Mouse (Mus musculus) thymus, postnatal 14 days (tissue): ENCODE results near the gene Ilf3.

Experiments
- DNase-seq: peaks from one replicate; pipeline ENCODE4 v3.0.0; 2021

Ilf3 gene

DNA sequence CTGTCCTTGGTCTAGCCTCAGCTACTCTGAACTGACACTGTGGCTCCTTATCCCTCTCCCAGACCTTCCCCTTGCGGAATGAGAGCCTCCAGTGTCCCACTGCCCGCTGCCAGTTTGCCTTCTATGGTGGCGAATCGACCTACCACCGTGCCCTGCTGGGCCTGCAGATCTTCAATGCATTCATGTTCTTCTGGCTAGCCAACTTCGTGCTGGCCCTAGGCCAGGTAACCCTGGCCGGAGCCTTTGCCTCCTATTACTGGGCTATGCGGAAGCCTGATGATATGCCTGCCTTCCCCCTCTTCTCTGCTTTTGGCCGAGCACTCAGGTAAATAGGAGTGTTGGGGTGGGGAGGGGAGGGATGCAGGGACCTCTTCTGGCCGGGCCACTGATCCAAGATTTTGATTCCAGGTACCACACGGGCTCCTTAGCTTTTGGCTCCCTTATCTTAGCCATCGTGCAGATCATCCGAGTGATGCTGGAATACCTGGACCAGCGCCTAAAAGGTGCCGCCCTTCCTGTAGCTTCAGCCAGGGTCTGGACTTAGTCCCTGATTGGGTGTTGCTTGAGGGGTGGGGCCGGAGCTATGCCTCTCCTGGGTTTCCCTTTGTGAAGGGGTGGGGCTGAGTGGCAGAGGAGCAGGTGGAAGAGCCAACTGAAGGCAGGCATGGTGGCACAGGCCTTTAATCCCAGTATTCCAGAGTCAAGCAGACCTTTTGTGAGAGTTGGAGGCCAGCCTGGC lies 20.9 kb upstream of the Ilf3 start:
- no peak for DNase-seq

DNA sequence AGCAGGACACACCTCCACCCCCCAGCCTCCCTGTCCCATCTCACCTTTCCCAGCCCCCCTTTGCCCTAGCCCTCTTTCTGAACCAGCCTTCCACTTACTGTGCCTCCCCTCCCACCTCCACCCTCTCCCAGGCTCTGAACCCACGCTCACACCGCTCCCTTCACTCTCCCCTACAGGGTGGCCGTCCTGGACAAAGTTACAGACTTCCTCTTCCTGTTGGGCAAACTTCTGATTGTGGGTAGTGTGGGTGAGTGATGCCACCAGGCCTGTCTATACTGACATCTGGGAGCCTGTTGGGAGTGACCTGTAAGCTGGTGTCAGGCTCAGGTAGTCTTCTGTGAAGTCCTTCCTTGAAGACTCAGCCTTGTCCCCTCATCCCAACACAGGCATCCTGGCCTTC lies 19.5 kb upstream of the Ilf3 start:
- DNase-seq: no peak

GRCm38 (mm10) chr9:21351178-21351577 lies 16.5 kb upstream of the Ilf3 start:
- DNase-seq: no peak

GRCm38 (mm10) chr9:21351702-21352377 lies 15.8 kb upstream of the Ilf3 start:
- no peak for DNase-seq

DNA sequence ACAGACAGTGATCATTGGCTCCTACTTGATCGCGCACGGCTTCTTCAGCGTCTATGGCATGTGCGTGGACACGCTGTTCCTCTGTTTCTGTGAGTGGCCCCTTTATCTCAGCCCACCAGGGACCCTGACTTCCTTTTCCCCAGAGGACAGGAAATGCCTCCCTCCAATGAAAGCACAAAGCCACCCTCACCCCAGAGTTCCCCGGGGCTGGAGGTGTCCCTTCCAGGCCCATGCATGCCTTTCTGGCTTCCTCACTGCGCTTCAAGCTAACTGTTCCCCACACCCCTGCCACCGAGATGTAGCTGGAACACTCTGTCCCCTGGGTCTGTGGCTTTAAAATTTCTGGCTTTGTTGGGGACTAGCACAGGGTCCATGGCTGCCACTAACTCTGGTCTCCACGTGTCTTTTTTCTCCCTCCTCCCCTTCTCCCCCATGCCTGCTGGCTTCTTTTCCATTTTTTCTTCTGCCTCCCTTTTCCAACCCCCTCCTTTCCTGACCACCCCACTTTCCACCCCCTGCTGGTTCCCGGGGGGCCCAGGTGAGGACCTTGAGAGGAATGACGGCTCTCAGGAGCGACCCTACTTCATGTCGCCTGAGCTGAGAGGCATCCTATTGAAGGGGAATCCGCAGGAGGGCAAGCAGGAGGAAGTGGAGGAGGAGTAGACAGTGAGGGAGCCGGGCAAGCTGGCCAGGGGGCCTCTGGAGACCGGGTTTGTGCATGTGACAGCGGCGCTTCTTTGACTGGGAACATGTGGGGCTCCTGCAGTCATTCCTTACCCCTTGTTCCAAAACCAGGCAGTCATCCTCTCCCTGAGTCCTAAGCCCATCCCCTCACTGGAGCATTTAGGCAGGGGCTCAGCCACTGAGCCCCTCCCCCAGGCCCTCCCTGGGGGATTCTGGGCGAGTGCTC lies 15.0 kb upstream of the Ilf3 start:
- DNase-seq: peak; percentile 47

DNA sequence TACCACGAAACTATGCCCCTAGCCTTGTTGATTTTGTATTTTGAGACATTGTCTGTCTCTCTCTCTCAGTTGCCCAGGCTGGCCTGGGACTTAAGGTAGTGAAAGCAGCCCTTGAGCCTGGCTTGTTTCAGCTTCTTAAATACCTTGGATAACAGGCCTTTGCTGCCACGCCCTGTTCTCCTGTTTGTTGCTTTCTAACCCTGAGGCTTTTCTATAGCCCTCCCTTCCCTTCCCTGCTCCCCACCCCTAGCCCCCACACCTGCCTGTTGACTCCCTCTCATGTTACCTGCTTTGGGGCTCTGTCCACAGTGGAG lies 14.3 kb upstream of the Ilf3 start:
- DNase-seq: no peak

GRCm38 (mm10) chr9:21354796-21355195 lies 12.9 kb upstream of the Ilf3 start:
- DNase-seq: no peak

DNA sequence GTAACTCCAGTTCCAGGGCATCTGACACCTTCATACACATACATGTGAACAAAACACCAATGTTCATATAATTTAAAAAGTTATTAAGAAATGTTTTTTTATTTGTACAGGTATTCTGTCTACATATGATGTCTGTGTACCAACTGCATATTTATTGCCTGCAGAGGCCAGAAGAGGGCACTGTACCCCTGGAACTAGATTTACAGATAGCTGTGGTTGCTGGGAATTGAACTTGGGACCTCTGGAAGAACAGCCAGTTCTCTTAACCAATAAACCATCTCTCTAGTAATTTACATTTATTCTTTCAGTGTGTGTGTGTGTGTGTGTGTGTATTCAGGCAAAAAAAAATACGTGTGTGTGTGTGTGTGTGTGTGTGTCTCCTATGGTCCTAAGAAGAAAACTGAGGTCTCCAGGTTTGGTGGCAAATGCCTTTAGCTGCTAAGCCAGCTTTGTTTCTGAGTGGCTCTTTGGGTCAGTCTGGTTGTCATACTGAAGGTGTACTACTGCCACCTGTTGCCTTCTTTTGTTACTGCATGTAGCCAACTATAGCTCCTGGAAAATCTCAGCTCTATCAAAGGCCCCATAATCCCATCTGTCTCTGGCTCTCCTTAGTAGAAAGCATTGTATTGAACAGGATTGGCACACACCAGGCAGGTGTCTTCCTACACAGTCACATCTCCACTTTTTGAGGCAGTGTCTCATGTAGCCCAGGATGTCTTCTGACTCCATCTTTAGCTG lies 10.5 kb upstream of the Ilf3 start:
- peak; percentile 77 for DNase-seq

- peak; percentile 81 for DNase-seq
Measured at GRCm38 (mm10) chr9:21366541-21367220, 990 bp upstream of the Ilf3 start.

- peak; percentile 90 for DNase-seq
Measured at GRCm38 (mm10) chr9:21368131-21368584, 487 bp downstream of the Ilf3 start.

GRCm38 (mm10) chr9:21369080-21369479 lies 1.4 kb downstream of the Ilf3 start:
- DNase-seq: no peak

GRCm38 (mm10) chr9:21370876-21371275 lies 3.2 kb downstream of the Ilf3 start:
- no peak for DNase-seq

DNA sequence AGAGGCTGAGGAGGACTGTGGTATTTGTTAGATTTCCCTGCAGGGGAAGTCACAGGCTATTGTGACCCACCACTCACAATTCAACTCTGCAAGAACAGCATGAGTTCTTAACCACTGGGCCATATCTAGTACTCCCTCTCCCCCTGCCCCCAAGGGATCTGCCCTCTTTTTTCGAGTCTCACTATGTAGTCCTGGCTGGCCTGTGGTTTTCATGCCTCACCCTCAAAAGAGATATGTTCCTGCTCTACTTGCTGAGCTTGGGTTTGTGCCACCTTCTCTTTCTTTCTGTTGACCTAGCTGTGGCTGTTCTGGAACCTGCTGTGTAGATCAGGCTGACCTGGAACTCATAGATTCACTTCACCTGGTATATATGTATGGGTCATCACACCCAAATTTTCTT lies 4.8 kb downstream of the Ilf3 start:
- DNase-seq: no peak

DNA sequence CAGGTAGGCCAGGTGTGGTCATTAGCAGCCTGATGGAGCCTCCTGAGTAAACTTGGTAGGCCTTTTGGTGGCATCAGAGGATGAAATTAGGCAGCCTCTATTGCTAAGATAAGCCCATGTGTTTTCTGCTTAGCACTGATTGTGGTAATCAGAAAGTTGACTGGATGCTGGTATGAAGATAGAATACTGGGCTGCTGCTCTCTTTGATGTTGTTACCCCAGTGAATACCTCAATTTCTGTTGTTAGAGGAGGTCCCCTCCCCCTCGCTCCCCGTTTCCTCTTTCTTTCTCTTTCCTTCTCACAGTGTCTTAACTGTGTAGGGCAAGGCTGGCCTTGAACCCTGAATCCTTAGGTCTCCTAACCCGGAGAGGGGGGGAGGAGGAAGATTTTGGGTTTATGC lies 11.5 kb downstream of the Ilf3 start:
- peak; percentile 57 for DNase-seq

GRCm38 (mm10) chr9:21380868-21381267 lies 13.2 kb downstream of the Ilf3 start:
- no peak for DNase-seq

- no peak for DNase-seq
Measured at GRCm38 (mm10) chr9:21383966-21384365, 16.3 kb downstream of the Ilf3 start.

GRCm38 (mm10) chr9:21392646-21393175 lies 25.0 kb downstream of the Ilf3 start:
- no peak for DNase-seq

DNA sequence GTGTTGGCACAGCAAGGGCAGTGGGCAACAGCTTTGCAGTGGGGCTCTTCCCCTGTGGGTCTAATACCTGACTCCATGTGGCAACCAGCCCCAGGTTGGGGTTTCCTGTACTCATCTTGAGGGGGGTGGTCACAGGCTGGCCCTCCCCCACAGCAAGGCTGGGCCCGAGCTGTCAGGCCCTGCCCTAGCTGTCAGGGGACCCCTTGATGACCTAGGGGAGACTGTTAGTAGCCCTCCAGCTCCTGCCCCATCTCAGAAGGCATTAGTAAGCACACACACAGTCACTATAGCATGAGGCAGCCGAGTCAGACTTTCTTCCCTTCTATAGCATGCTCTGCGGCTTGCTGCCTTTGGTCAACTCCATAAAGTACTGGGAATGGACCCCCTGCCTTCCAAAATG lies 28.0 kb downstream of the Ilf3 start:
- DNase-seq: no peak

- DNase-seq: no peak
Measured at GRCm38 (mm10) chr9:21397170-21397569, 29.5 kb downstream of the Ilf3 start.

GRCm38 (mm10) chr9:21401042-21401441 lies 33.4 kb downstream of the Ilf3 start:
- no peak for DNase-seq

- DNase-seq: no peak
Measured at GRCm38 (mm10) chr9:21402764-21403253, 35.1 kb downstream of the Ilf3 start.

- DNase-seq: no peak
Measured at GRCm38 (mm10) chr9:21403745-21404144, 36.1 kb downstream of the Ilf3 start.
